Mouse (Mus musculus): ENCODE measurements around the gene Ptar1.

DNA sequence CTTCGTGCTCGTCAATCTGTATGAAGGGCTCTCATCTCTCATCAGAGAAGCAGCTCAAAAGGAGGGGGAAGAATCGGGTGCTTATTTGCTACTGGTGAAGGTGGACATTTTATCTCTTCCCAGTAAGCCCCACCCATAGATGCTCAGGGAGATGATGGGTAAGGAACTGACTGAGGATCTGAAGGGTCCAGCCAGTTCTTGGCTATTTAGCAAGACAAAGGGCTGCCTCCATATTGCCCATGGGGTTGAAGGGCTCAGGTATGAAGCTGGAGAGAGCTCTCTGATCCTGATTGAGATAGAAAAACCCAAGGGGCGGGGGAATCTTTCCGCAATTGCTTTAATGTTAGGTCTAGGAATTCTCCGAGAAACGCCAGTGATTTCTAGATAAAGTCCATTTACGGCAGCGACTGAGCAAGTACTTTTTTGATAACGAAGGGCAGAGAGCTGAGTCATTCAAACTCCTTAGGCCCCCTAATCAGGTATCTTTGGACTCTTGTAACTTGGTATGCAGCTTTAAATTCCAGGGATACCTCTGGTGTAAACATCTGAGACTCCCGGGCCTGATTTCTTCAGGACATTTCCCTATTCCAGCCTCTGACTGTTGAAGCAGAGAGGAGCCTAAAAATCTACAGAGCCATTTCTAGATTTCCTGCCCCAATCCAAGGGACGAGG lies 29.8 kb upstream of the Ptar1 start:
- TF ChIP-seq RCOR1 (conservative IDR thresholded peaks at IDR 0.05; ENCODE audit: low read depth, low read length): no peak
- TF ChIP-seq EP300 (IDR thresholded peaks at IDR 0.05; ENCODE audit: low read length): no peak
- no peak for TF ChIP-seq ETS1 (conservative IDR thresholded peaks at IDR 0.05; ENCODE audit: low read depth, low read length)
- TF ChIP-seq JUND (conservative IDR thresholded peaks at IDR 0.05; ENCODE audit: low read depth, low read length): no peak

Measured in CH12.LX (cell line).